In genomic region chr15:99423131-99423530, GRCm38 (mm10) we compare ENCODE assay signal across 1 mouse cellular context.
TF ChIP-seq lines count a peak whose summit lies in the region.

No protein-coding gene starts in this region.

TF ChIP-seq in myocyte, 11 proteins besides CTCF, POLR2A, EP300 and RAD21 (continued from another document):
- TF ChIP-seq CEBPB (IDR thresholded peaks at IDR 0.05; ENCODE audit: insufficient read depth, poor library complexity, severe bottlenecking) (no peak), E2F4 (IDR thresholded peaks at IDR 0.05; ENCODE audit: insufficient read depth) (no peak)
TF ChIP-seq in myocyte: peak in this region for 2.
